ENCODE assay signal across 27 mouse cellular contexts in genomic region chr5:53555929-53556328, GRCm38 (mm10).
"Had no signal": no experiment of that assay in that cellular context is flagged by ENCODE, and none has a peak within 500 bp of the region (broad histone marks: within the 10 kb centered on the region; RNA-seq: fewer than 3 reads in every experiment).

No protein-coding gene starts in this region.

- H3K9me3 ChIP-seq: heart, embryonic 13.5 days; heart, embryonic 15.5 days; hindbrain, embryonic 13.5 days; hindbrain, embryonic 15.5 days; intestine, embryonic 15.5 days; kidney, embryonic 15.5 days; limb, embryonic 10.5 days; limb, embryonic 12.5 days; liver, embryonic 13.5 days; liver, embryonic 15.5 days had no signal

- H3K27me3 ChIP-seq: heart, embryonic 13.5 days; heart, embryonic 15.5 days; hindbrain, embryonic 13.5 days; hindbrain, embryonic 15.5 days; intestine, embryonic 15.5 days; kidney, embryonic 15.5 days; liver, embryonic 13.5 days; liver, embryonic 15.5 days had no signal

- H3K9ac ChIP-seq: heart, embryonic 13.5 days; heart, embryonic 15.5 days; hindbrain, embryonic 13.5 days; hindbrain, embryonic 15.5 days; intestine, embryonic 15.5 days; kidney, embryonic 15.5 days; limb, embryonic 12.5 days; liver, embryonic 13.5 days; liver, embryonic 15.5 days; liver, postnatal 0 days had no signal

- ATAC-seq: inflammation-experienced regulatory T-cells, adult 6 months; intestine, embryonic 15.5 days; intestine, postnatal 0 days; liver, postnatal 0 days had no signal

- H3K27ac ChIP-seq: heart, adult 2 months; heart, embryonic 13.5 days; heart, embryonic 15.5 days; hindbrain, embryonic 13.5 days; hindbrain, embryonic 15.5 days; intestine, embryonic 15.5 days; kidney, embryonic 15.5 days; kidney, postnatal 0 days; layer of hippocampus, adult 2 months; limb, embryonic 10.5 days; limb, embryonic 12.5 days; liver, embryonic 13.5 days; liver, embryonic 15.5 days had no signal

- H3K4me3 ChIP-seq: heart, adult 2 months; heart, embryonic 13.5 days; heart, embryonic 15.5 days; hindbrain, embryonic 13.5 days; hindbrain, embryonic 15.5 days; intestine, embryonic 15.5 days; kidney, embryonic 15.5 days; layer of hippocampus, adult 2 months; limb, embryonic 10.5 days; limb, embryonic 12.5 days; liver, embryonic 13.5 days; liver, embryonic 15.5 days had no signal

- DNase-seq: gastrocnemius, postnatal 14 days; gastrocnemius, postnatal 36 days; heart, adult 2 months; heart, postnatal 14 days; heart, postnatal 36 days; kidney, adult 18-20 months; kidney, adult 9 months; kidney, postnatal 25 days; kidney, postnatal 4 days; liver; liver, embryonic 13.5 days; liver, postnatal 0 days had no signal

- H3K4me1 ChIP-seq: heart, embryonic 13.5 days; heart, embryonic 15.5 days; hindbrain, embryonic 13.5 days; hindbrain, embryonic 15.5 days; intestine, embryonic 15.5 days; kidney, embryonic 15.5 days; limb, embryonic 10.5 days; liver, embryonic 13.5 days; liver, embryonic 15.5 days had no signal

- H3K36me3 ChIP-seq: heart, embryonic 13.5 days; heart, embryonic 15.5 days; hindbrain, embryonic 13.5 days; hindbrain, embryonic 15.5 days; intestine, embryonic 15.5 days; kidney, embryonic 15.5 days; limb, embryonic 10.5 days; limb, embryonic 12.5 days; liver, embryonic 13.5 days; liver, embryonic 15.5 days had no signal

- H3K4me2 ChIP-seq: heart, embryonic 11.5 days; heart, embryonic 13.5 days; heart, embryonic 15.5 days; hindbrain, embryonic 13.5 days; hindbrain, embryonic 15.5 days; intestine, embryonic 15.5 days; kidney, embryonic 15.5 days; limb, embryonic 12.5 days; liver, embryonic 11.5 days; liver, embryonic 13.5 days; liver, embryonic 15.5 days had no signal
